Mouse (Mus musculus) bone marrow, adult 2 months (tissue): ENCODE data around the gene Il2rb. TPM values are rescaled to one million over a fixed set of nuclear protein-coding genes. Genes with fewer than 3 reads are reported as not detected.

Source experiments
- H3K27ac ChIP-seq: fragments of 200-500 bp; 2 replicates; pipeline ENCODE4 v1.5.1; 2012; ENCODE audit warnings: low read depth, mild to moderate bottlenecking, control low read depth, inconsistent platforms, low read length; ENCODE audit not compliant: control insufficient read depth, poor library complexity, insufficient read depth
- H3K4me1 ChIP-seq: fragments of 200-500 bp; 2 replicates; pipeline ENCODE4 v1.6.1; 2011; ENCODE audit warnings: low read length; ENCODE audit not compliant: control insufficient read depth, insufficient read depth
- H3K4me3 ChIP-seq: fragments of 200-500 bp; replicated peaks from 2 replicates; pipeline ENCODE3; 2011; ENCODE audit warnings: mild to moderate bottlenecking, low read depth, low read length, control low read depth; ENCODE audit not compliant: control insufficient read depth
- CTCF ChIP-seq: fragments of 200-500 bp; IDR thresholded peaks from 2 replicates; pipeline ENCODE4 v1.5.1; 2011; ENCODE audit warnings: low read length, control low read depth; ENCODE audit not compliant: control insufficient read depth, insufficient read depth
- POLR2A ChIP-seq: fragments of 200-500 bp; IDR thresholded peaks from 2 replicates; pipeline ENCODE4 v1.6.1; 2011; ENCODE audit warnings: low read depth, mild to moderate bottlenecking, control low read depth, low read length, borderline replicate concordance; ENCODE audit not compliant: control insufficient read depth
- WGBS: fragments of 180-500 bp; shearing (Covaris S2); methylation state at CpG from one replicate; pipeline ENCODE4 v1.1.7; 2018; 5-methylcytosine and 5-hydroxymethylcytosine counted together
- polyA plus RNA-seq: library from polyadenylated mRNA; stranded (reverse); fragments of >200 nt; gene quantifications from 2 replicates; pipeline ENCODE4 v1.2.4, GENCODE M21; 2011; ENCODE audit warnings: low replicate concordance; ENCODE audit not compliant: missing spikeins, insufficient read depth, insufficient read length

Gene Il2rb
- polyA plus RNA-seq, 1 experiment = 7.6 TPM

DNA sequence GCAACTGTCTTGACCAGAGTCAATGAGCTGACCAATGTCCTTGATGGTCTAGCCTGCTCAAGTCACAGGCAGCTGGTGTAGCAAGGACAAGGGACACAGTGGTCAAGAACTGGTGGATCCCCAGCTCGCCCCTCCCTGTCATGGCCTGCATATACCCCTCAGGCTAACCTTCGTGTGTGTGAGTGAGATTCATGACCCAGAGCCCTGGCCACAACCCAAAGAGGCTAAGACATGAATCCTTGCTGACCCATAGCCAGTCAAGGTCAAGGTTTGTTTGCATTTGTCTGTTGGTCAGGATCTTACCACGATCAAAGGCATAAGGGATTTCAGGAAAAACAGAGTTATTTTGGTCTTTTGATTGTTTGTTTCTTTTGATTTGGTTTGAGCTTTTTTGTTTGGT lies 12.6 kb downstream of the Il2rb start:
- TF ChIP-seq CTCF (no peak), POLR2A (no peak)
- no peak overlapping the region for H3K4me3 ChIP-seq
- no peaks in the 10 kb centered on the region for H3K4me1 ChIP-seq
- H3K27ac ChIP-seq = no peak overlapping the region
- 53% methylated on average over 3 of the region's 3 CpGs for WGBS

DNA sequence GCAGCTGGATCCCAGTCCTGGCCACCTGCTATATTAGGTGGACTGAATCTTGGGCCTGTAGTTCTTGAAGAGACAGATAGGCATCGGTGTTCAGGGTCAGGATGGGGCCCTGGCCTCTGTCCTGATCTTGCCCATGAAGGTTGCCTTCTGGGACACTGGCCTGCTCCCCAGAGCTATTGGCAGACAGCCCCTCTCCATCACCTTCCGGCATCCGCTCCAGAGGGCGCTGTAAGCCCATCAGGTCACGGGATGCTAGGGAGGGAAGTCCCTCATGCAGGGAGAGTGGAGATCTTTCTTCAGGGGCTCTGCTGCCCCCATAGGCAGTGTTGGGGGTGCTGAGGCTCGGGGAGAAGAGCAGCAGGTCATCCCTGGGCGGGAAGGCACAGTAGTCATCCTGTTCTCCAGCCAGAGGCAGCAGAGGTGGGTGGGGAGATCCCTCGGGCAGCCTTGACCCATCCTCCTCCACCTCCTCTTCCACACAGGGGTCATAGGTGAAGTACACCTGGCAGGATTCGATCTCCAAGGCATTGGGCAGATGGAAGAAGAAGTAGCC lies 13.5 kb downstream of the Il2rb start:
- no peak for TF ChIP-seq POLR2A
- WGBS = 67% methylated on average over 9 of the region's 9 CpGs

DNA sequence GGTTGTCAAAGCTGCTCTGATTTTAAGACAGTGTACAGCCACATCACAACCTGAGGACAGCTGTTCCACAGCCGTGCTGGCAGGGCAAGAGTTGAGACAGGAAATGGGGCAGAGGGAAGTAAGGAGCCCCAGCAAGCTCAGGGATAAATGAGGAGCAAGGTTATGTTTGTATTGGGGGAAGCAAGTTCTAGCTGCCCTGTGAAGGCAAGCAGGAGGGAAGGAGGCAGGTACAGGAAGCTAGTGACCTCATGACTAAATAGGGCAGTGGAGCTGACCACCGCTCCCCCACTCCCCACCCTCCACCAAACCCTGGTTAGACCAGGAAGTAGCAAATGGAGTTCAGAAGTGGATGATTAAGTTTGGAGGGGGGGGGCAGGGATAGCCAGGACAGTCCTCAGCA lies 14.1 kb downstream of the Il2rb start:
- H3K27ac ChIP-seq = no peak overlapping the region
- H3K4me1 ChIP-seq = no peaks in the 10 kb centered on the region
- no peak for TF ChIP-seq CTCF
- TF ChIP-seq POLR2A = no peak
- H3K4me3 ChIP-seq = no peak overlapping the region
- WGBS = 15% methylated on average over 2 of the region's 2 CpGs

More for the DNA sequence above, 13.5 kb downstream of the Il2rb start:
- H3K27ac ChIP-seq = no peak overlapping the region
- no peaks in the 10 kb centered on the region for H3K4me1 ChIP-seq
- no peak overlapping the region for H3K4me3 ChIP-seq

DNA sequence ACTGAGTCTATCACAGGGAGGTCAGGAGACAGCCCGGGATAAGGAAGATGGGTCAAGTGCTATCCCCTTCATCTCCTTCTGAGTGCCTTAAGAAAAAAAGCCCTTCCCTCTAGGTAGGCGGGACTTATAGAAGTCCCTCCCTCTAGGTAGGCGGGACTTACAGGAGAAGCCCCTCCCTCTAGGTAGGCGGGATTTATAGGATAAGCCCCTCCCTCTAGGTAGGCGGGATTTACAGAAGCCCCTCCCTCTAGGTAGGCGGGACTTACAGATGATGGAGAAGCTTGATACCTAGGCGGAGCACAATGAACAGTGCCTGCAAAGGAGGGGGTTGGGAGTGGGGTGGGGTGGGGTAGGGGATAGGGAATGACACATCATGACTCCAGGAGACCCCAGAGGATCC lies 15.0 kb downstream of the Il2rb start:
- Histone ChIP-seq H3K4me1 (no peaks in the 10 kb centered on the region), H3K4me3 (no peak overlapping the region), H3K27ac (no peak overlapping the region)
- 69% methylated on average over 7 of the region's 7 CpGs for WGBS
- TF ChIP-seq POLR2A (no peak), CTCF (no peak)

DNA sequence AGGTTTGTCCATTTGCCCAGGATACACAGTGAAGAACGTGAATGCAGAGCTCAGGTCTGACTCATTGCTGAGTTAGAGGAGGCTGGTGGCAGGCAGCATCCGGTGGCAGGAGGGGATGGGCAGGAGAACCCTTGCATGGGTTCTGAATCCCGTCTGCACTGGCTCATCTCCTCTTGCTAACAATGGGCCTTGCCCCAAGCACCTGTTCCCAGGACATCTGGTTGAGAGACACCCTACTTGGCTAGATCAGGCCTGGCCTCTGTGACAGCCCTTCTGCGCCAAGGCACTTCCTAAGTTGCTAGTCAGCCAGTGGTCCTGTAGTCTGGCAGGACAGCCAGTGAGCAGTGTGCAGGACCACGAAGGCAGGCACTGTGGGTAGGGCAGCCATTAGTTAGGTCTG lies 15.6 kb downstream of the Il2rb start:
- TF ChIP-seq CTCF = no peak
- TF ChIP-seq POLR2A = no peak
- 76% methylated on average over 5 of the region's 5 CpGs for WGBS
- Histone ChIP-seq H3K4me3 (no peak overlapping the region), H3K4me1 (no peaks in the 10 kb centered on the region), H3K27ac (no peak overlapping the region)

DNA sequence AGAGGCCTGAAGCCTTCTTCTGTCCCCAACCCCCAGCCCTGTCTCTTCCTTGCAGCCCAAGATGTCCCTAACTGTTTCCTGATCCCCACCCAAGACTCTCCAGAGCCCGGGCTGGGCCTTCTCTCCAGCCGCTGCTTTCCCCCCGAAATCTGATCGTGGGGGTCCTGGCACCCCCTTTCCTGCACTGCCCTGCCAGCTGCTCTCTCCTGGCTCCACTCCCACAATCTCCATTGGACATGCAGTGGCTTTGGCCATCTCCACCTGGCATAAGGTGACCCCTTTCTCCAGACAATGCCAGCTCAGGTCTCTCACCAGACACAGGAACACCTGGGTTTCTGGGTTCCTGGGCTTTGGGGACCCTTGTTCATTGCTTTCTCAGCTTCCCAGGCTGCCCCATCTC lies 17.0 kb downstream of the Il2rb start:
- Histone ChIP-seq H3K4me1 (no peaks in the 10 kb centered on the region), H3K4me3 (no peak overlapping the region), H3K27ac (no peak overlapping the region)
- WGBS = 79% methylated on average over 4 of the region's 4 CpGs
- no peak for TF ChIP-seq POLR2A
- TF ChIP-seq CTCF = no peak

DNA sequence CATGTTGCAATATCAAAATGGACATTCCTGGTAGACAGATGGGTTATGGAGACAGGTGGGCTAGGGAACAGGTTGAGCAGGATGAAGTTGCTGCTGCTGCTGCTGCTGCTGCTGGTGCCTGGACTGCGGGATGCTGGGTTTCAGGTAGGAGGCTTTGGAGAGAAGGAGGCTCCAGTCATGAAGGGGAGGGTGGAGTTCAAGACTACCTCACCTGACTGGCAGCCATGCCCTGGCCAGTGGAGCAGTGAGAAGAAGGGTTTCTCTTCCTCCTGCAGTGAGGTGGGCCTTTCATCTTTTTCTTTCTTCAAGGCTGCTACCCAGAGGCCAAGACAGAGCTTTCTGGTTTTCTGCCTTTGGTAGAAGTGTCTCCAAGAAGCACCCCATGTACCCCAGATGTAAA lies 18.2 kb downstream of the Il2rb start:
- WGBS = 75% methylated on average over 1 of the region's 1 CpGs
- no peak overlapping the region for H3K27ac ChIP-seq
- no peak for TF ChIP-seq CTCF
- TF ChIP-seq POLR2A = no peak
- H3K4me1 ChIP-seq = no peaks in the 10 kb centered on the region
- H3K4me3 ChIP-seq = no peak overlapping the region

DNA sequence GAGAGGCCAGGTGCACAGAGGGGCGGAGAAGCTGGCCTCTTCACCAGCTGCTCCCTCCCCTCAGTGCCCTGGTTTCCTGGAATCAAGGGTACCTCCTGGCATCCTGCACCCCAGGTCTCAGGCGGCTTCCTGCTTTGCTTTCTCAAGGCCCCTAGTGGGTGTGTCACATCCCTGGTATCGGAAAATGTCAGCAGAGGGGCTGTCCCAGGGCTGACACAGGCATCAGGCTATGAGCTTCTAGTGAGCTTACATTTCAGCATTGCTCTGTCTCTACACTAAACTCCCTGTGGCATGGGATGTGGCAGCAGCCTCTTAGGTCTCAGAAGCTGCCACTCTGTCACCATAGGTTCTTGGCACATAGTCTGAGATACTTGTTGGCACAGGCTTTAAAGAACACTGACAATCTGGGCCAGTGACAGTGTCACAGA lies 19.5 kb downstream of the Il2rb start:
- Histone ChIP-seq H3K4me1 (no peaks in the 10 kb centered on the region), H3K27ac (no peak overlapping the region), H3K4me3 (no peak overlapping the region)
- TF ChIP-seq POLR2A (no peak), CTCF (no peak)
- 28% methylated on average over 3 of the region's 3 CpGs for WGBS

DNA sequence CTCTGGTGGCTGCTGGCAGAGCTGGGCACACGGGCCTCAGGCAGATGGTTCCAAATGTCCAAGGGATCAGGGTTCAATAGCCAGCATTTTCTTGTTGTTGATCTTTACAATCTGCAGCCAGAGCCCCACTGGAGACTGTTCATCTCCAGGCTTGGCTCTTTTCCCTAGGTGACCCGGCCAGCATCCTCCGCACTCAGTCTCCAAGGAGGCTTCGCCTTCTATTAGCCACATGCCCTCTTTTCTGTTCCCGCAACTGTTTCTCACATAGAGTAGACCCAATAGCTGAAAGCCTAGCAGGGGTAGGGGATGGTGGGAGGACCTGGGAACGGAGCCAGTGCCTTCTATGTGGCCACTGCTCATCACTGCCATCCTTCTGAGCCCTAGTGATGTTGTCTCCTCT lies 21.6 kb downstream of the Il2rb start:
- H3K4me3 ChIP-seq = no peak overlapping the region
- no peak overlapping the region for H3K27ac ChIP-seq
- 80% methylated on average over 6 of the region's 6 CpGs for WGBS
- no peaks in the 10 kb centered on the region for H3K4me1 ChIP-seq
- TF ChIP-seq CTCF (no peak), POLR2A (no peak)

DNA sequence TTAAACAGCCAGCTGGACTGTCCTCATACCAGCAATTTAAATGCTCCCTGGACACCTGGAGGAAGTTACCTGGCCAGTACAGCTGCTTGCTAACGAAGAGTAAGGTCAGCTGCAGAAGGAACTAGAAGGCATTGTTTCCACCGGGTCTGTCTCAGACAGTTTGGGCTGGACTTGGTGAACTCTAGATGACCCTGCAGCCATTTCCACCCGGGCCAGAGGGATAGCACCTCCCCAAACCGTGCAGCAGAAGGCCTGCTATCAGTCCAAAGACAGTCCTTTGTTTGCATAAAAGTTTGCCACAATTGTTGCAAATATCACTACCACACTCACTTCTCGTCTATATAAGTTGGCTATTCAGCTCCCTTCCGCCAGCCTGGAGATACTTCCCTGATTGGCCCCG lies 23.2 kb downstream of the Il2rb start:
- no peak overlapping the region for H3K4me3 ChIP-seq
- WGBS = 44% methylated on average over 7 of the region's 7 CpGs
- no peaks in the 10 kb centered on the region for H3K4me1 ChIP-seq
- H3K27ac ChIP-seq = no peak overlapping the region
- TF ChIP-seq POLR2A (no peak), CTCF (no peak)
